Mouse (Mus musculus): ENCODE data around the gene Spire2.

DNA sequence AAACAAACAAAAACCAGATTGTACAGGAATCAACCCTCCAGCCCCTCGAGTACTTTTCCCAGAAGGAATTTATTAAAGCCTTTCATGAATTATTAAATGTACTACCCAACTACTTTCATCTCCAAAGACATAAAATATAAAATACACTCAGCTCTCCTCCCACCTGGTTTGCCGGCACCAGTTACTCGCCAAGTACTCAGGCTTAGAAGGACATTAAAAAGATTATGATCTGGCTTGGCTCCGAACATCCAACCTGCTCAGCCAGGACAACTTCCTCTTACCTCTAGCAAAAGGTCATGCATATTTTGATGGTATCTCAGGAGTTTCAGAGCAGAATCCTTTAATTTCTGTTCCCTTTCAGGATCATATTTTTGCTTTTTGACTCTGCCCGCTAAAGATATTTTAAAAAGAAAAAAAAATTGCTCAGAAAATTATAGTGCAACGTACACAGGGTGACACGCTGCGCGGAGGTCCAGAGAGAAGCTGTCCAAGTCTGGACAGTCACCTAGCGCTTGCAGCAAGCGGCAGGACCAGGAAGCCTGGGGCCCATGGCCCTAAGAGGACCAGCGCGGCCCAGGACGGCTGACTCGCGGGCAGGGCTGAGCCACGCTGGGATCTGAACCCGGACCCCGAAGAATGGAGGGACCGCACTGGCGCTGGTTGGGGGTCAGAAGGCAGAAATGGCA lies 14.6 kb upstream of the Spire2 start:
- no peak for TF ChIP-seq CTCF (IDR thresholded peaks at IDR 0.05; ENCODE audit: low read depth)
- no peak for TF ChIP-seq EP300 (IDR thresholded peaks at IDR 0.05; ENCODE audit: low read depth)
